Mouse (Mus musculus) retina, embryonic 14.5 days (tissue): ENCODE measurements around the gene Mafg.
"Not testable (repeated sequence)": the region's sequence is repeated elsewhere in the genome, so short reads cannot be mapped to it uniquely, and the experiment has no call there.

ENCODE experiments used
- DNase-seq: peaks from one replicate; pipeline ENCODE4 v3.0.0-alpha.2; 2015; ENCODE audit warnings: low spot score

Gene Mafg

GRCm38 (mm10) chr11:120598283-120598989 is 35.0 kb downstream of the Mafg start, which contains the start of the genes Alyref and Anapc11:
Alyref (minus strand) TSS chr11:120598365.
Anapc11 (plus strand) TSS chr11:120598421.
- peak; percentile 97 for DNase-seq

- DNase-seq = no peak
These were observed 35.9 kb downstream of the Mafg start for GRCm38 (mm10) chr11:120597240-120598235.

- DNase-seq = no peak
These were observed 44.9 kb downstream of the Mafg start for GRCm38 (mm10) chr11:120588531-120588930.

- no peak for DNase-seq
These were observed 49.5 kb downstream of the Mafg start for GRCm38 (mm10) chr11:120583937-120584336.

GRCm38 (mm10) chr11:120582982-120583293 is 50.5 kb downstream of the Mafg start:
- DNase-seq = not testable (repeated sequence)

- peak; percentile 48 for DNase-seq
These were observed 51.0 kb downstream of the Mafg start for GRCm38 (mm10) chr11:120582268-120582981.

DNA sequence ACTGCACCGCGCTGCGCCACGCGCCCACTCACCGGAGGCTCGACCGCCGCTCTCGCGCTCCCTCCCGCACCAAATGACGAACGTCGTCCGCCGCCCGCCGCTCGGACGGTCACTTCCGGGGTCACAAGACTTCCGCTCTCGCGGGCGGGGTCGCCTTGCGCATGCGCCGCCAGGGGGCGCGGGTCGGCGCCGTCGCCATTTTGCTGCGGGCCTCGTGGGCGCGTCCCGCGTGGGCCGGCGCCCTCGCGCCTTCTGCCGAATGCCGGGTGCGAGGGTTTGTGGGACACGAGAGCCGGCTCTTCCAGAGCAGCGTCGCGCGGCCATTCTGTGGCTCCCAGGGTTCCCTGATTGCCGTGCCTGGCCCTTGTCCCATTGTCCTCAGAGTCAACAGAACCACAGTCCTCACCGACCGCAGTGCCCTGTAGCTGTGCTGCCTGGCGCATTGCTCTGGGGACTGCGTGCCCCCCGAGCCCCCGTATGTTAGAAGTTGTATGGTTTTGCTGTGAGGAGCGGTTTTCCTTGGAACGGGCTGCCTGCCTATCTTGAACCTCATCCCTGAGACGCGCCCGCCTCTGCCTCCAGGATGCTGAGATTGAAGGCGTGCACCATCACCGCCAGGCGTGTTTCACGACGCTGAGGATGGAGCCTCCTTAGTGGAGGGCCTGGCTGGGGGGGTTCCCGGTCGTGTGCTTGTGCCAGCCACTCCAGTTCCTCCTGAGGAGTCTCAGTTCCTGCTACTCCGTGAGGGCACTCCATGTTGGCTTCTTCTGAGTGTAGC is 51.7 kb downstream of the Mafg start, which contains the start of gene Arhgdia:
Gene Arhgdia (minus strand): TSS at position 135 of the 778 bp plus-strand sequence.
- DNase-seq = peak; percentile 89

DNA sequence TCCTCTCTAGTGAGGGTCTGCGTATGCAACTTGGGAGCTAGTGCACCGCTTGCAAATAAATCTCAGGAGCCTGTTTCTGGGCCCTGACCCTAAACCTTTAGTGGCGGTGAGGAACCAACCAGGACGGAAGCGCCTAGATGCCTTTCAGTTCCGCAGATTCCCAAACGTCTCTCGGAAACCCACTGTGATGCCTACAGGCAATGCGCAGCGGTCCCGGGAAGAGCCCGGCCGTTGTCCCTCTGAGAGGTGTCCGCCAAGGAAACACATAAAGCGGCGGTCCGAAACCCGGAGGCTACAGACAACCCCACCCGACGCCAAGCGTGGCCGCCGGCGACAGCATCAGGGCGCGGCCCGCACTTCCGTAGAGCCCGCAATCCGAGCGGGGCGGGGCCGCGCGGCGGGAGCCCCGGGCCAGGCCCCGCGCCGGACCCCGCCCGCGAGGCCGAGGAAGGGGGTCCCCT is 52.5 kb downstream of the Mafg start:
- peak; percentile 45 for DNase-seq

- no peak for DNase-seq
These were observed 53.2 kb downstream of the Mafg start for GRCm38 (mm10) chr11:120580190-120580589.

DNA sequence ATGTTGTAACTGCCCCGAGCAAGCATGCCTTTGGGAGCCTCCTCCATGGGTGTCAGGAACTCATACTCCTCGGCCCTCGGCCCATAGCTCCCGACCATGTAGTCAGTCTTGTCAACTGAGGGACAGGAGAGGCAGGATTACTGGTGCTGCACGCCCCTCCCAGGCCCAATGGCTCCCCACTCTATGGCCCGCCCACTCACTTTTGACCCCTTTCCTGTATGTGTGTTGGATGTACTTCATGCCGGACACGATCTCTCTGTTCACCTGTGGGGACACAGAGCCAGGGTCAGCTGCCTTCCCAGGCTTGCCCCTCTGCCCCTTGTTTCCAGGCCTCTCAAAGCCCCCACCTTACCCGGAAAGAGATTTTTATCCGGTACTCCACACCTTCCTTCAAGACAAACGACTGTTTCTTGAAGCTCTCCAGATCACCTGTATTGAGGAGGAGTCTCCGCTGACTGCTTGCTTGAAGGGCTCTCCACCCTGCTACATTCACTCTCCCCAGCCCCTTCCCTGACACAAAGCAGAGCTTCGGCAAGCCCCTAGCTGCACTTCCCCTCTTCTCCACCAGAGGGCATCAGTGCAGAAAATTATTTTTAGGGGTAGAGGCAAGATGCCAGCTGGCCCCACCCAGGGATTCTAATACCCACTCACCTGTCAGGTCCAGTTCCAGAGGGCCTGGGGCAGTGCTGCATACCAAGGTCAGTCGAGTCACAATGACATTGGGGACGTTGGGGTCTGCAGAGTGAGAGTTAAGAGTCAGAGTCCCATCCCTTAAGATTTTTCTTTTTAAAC is 53.9 kb downstream of the Mafg start:
- DNase-seq = peak; percentile 93

DNA sequence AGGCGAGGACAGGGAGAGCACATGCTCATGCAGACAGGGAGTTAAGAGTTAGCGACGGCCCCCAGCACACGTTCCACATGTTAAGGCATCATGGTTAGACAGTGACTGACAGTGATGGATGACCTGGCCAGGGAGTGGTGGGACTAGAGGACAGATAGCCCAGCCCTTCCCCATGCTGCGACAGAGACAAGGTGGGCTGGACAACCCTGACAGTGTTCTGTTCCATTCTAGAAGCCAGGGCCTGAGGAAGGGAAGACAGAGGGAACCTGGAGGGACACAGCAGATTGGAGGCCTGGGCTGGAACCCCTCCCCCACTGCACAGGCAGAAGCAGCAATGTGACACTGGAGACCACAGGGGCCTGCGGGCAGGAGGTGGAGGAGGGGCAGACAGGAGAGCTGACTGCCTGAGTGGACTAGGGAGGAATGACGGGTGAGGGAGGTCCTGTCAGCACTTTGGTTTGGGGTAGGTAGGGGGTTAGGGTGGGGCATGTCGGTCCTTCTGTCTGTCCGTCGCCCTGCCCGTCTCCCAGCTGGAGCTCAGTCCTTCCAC is 54.6 kb downstream of the Mafg start:
- DNase-seq = no peak

- no peak for DNase-seq
These were observed 55.2 kb downstream of the Mafg start for GRCm38 (mm10) chr11:120578024-120578693.

DNA sequence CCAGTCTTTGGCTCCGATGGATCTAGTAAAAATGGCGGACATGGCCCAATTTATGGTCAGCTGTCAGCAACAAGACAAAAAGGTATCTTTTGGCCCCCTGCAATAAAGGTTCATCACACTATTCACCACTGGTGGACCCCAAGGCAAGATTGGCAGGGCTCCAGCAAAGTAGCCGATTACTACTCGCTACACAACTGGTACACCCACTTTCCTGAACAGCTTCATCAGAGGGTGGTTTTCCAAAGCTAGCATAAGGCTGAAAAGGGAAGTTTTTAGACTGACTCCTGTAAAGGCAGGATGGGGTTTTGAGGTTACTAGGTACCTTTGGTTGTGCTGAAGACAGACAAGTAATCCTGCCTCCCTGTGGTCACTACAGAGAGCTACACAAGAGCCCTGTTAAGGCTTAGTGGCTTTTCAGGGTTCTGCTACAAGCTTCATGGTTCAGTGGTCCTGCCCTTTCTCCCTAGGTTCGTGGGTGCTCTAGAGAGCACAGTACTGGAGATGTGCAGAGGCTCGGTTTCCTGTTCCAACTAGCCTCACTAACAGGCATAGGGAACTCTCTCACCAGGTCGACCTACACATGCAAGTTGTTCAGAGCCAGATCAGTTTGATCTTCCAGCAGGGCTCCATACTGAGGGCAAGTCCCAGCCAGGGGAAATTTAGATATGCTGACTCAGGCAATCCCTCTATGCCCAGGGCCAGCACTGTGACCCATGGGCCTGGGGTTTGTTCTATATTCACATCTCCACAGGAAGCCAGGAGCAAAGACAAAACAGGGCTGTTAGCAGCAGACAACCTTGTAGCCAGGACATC is 56.0 kb downstream of the Mafg start:
- DNase-seq = peak; percentile 54

DNA sequence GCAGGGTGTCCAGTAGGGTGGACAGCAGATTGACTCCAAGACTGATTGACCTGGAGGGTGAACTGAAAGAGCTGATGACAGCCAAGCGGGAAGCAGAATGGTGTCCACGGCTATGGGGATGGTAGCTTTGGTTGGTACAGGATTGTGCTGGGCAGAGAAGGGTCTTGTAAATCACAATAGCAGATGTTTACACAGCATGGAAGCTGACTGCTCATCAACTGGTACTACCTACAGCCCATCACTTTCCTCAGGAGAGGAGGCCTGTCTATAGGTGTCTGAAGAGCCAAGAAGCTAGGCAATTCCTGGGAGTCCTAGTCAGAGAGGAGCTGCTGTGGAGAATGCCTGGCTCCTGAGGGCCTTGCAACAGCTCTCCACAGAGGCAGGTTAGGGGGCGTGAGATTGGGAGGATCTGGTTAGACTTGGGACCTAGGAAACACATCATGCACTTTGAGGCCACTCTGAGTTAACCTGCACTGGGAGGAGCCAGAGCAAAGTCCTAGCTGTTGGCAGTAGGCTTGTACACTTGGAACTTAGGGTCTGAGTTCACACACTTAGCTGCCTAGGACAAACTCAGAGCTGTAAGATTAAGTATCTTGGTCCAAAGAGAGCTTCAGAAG is 56.9 kb downstream of the Mafg start:
- DNase-seq = no peak

GRCm38 (mm10) chr11:120575940-120576339 is 57.5 kb downstream of the Mafg start:
- DNase-seq = no peak
